Mouse (Mus musculus) layer of hippocampus, postnatal 10 days (tissue): Measurements from ENCODE around the gene Ptk7. TPM values are rescaled to one million over a fixed set of nuclear protein-coding genes. Genes with fewer than 3 reads are reported as not detected.

Source experiments
- DNase-seq, 2 experiments: peaks; one replicate each; pipeline ENCODE4 v3.0.0; 2021; ENCODE audit warnings: low spot score in 2 of 2
- long read RNA-seq: library from polyadenylated mRNA; stranded (forward); transcript quantifications from one replicate; pipeline ENCODE4 v2.0.0, GENCODE M21; 2023
- total RNA-seq, 2 experiments: library from RNA; stranded (reverse); gene quantifications; 2 replicates each; pipeline ENCODE4 v1.2.3; 2021

Ptk7 gene
- total RNA-seq, result 10 to 100 TPM; 16.4 to 18.9 TPM
- long read RNA-seq, full-length matches to known transcripts, result 4 of 7 reads
- long read RNA-seq, partial matches to known transcripts, result 2 of 7 reads
- long read RNA-seq, other reads (novel, unspliced or antisense), result 1 of 7 reads

DNA sequence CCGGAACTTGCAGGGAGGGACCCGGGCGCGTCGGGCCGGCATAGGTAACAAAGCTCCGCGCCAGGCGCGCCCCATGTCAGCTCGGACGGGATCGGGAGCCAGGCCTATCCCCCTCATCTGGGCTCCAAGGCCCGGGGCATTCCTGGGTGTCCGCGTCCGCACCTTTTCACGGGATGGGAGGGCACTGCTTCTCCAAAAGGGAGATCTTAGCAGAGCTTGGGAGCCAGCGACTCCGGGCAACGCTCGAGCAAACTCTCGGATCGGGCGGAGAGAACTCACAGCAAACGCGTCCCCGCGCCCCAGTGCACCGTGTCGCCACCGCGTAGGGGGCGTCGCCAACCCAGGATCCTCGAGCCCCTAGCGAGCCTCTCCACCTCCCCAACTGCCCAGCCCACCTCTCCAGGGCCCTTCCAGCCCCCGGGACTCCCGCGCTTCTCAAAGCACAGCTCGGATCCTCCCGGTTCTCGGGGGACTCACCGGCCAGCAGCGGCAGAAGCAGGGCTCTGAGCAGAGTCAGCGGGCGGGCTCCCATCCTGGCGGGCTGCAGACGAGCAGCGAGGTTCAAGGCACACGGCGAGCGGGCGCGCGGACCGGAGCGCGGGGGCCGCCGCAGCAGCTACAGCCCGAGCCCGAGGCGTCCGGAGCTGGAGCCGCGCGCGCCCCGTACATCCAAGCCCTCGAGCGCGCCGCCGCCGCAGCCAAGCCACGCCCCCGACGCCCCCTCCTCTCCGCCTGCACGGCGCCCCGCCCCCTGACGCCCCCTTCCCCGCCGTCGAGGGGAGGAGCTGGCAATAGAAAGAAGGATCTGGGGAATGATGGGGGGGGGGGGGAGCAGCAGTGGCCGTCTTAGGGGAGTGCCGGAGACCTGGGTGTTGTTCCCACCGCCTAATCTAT is at the start of gene Ptk7:
TSS of gene Ptk7 (minus strand) at position 714 of the 894 bp plus-strand sequence.
- DNase-seq, result peak; percentile 82 to 90

DNA sequence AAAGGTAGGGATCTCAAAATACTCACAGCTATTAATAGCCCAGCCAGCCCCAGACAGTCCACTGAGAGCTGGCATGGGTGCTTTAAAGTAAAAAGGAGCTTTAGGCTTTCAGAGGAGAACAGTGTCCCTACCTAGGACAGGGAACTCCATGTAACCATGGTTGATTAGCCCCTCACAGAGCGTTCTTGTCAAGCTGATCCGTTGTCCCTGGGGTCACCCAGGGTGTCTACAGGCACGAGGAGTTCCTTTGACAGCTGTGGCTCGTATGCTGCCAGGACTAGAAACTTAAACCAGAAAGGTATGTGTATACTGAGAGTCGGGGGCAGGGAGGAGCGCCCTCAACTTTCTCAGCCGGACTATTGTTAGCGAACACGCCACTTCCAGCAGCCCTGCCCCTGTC is 49.6 kb upstream of the Ptk7 start:
- no peak for DNase-seq

- no peak for DNase-seq
Observed at GRCm38 (mm10) chr17:46678416-46678815, 49.1 kb upstream of the Ptk7 start, which contains the start of gene Mea1. Mea1 (plus strand) TSS chr17:46678793.

DNA sequence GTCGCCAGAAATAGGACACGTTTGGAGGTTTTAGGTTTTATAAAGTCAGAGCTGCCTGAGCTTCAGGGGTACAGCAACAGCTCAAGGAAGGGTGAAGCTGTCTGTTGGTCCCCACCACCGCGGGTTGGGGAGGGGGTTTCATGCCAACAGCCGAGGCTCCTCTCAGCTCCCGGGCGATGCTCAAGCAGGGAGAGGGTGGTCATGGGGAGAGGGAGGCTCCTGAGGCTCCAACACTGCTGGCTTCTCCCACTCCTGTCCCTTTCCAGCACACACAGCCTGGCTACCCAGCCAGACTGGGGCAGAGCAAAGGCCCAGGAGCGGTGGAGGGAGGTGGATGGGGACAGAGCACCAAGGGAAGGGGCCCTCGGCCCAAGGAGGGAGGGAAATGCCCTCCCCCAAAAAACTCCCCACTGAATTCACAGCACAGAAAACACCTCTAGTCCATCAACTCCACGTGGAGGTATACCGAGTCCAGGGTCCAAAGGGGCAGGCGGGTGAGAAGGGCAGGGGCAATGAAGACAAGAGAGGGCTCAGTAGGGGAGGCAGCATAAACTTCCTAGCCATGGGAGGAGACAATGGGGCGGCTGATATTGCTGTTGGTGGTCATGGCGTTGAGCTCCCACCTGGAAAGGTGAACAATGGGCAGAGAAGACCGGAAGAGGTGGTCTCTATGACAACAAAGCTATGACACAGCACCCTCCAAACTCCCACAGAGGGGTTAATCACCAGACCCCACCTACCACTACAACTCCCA is 45.4 kb upstream of the Ptk7 start:
- no peak for DNase-seq

GRCm38 (mm10) chr17:46673850-46674529 is 44.7 kb upstream of the Ptk7 start, which contains the start of gene Rrp36:
Rrp36 (minus strand) TSS chr17:46674352.
- peak; percentile 89 to 92 for DNase-seq

- no peak for DNase-seq
Observed at GRCm38 (mm10) chr17:46669911-46670310, 40.6 kb upstream of the Ptk7 start.

- no peak for DNase-seq
Observed at GRCm38 (mm10) chr17:46667712-46668111, 38.4 kb upstream of the Ptk7 start.

- no peak for DNase-seq
Observed at GRCm38 (mm10) chr17:46662730-46663129, 33.4 kb upstream of the Ptk7 start.

DNA sequence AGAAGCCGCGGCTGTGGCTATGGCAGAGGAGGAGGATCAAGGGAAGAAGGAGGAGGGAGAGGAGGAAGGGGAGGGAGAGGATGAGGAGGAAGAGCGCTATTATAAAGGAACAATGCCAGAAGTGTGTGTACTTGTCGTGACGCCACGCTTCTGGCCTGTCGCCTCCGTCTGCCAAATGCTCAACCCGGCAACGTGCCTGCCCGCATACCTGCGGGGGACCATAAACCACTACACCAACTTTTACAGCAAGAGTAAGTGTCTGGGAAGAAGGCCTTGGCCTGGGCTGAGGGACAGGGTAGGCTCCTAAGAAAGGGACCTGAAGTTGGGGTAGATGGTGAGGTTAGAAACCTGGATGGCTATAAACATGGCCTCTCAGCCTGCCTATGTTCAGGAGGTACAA is 32.7 kb upstream of the Ptk7 start:
- no peak for DNase-seq

DNA sequence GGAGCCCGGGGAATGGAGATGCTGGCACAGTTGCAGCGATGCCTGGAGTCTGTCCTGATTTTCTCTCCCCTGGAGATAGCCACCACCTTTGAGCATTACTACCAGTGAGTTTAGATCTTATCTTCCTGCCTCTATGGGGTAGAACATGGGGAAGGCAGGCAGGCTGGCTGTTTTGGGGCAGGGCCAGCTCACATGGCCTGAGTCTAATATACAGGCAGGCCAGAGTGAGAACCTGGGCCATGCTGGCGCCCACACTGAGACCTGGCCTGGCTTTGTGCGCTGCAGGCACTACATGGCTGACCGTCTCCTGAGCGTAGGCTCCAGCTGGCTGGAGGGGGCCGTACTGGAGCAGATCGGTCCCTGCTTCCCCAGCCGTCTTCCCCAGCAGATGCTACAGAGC is 32.0 kb upstream of the Ptk7 start:
- DNase-seq, result no peak

DNA sequence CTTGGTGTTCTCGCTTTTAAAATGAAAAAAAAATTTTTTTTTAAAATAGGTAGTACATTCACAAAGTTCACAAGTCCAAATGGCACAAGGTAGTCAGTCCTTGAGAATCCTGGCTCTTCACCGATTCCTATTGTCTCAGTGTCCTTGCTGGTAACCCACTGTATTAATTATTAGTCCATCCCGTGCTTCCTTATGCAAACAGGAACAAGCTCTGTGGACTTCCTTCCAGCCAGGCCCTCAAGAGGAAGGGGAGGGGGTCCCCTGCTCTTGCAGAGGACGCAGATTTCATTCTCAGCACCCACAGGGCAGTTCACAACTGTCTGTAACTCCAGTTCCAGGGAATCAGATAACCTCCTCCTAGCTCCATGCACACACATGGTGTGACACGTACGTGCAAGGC is 26.8 kb upstream of the Ptk7 start:
- DNase-seq, result no peak

DNA sequence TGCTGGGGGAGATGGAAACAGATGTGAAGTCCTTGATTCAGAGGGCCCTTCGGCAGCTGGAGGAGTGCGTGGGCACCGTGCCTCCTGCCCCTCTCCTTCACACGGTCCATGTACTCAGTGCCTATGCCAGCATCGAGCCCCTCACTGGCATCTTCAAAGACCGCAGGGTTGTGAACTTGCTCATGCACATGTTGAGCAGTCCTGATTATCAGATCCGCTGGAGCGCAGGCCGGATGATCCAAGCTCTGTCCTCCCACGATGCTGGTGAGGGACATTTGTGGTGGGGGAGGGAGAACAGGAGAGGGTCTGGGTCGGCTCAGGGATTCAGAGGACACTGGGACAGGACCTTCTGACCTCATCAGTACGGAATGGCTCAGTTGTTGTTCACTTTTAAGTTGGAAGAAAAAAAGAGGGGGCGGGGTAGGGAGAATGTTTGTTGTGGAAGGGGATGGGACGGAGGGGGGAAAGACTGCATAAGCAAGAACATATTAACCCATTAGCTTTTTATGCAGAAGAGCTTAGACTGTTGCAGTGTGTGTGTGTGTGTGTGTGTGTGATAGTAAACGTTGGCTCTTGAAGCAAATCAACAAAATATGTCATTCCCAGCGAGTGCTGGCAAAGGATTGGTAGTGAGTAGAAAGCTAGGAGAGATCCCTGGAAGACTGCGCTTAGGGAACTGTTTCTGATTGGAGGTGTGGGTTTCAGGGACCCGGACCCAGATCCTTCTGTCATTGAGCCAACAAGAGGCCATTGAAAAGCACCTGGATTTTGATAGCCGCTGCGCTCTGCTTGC is 22.6 kb upstream of the Ptk7 start:
- no peak for DNase-seq

DNA sequence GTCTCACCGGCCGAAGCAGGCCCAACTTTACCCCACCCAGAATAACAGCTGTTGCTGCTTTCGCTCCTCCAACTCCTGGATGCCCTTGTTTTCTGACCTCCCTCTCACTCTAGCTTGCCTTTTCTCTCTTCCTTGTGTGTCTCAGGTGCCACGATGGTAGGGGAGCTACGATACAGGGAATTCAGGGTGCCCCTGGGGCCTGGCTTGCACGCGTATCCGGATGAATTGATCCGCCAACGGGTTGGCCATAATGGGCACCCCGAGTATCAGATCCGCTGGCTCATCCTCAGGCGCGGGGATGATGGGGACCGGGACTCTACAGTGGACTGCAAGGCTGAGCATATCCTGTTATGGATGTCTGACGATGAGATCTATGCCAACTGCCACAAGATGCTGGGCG is 22.0 kb upstream of the Ptk7 start:
- DNase-seq, result no peak

DNA sequence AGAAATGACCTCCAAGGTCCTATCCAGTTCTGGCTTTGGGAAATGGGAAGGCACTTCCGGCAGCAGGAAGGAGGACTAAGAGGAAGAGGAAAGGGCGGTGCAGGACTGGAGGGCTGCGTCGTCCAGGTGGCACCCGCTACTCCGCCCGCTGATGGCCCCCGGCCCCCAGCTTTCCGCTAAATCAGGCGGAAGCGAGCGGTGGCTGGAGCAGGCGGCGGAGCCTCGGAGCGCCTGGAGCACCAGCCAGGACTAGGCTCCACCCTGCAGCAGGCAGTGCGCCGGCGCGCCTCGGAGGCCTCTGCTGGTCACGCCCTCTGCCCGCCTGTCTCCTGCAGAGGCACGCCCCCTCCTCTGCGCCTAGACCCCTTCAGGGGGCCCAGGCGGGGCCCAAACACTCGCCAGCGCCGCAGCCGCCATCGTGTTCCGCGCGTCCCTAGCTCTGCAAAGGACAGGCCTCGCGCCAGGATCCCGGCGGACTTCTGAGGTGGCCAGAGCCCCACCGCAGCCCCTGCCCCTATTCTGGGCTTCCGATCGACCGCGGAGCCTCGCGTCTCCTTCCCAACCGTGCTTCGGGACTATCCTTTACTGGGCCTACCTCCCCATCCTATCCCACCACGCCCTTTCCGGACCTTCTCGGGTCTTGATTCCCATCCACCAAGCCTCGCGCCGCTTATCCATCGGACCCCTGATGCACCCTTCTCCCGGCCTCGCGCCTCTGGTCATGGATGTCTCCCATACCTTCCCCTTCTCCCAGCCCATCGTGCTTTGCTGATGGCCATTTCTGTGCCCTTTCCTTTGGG is 21.1 kb upstream of the Ptk7 start, which contains the start of gene Cul7:
TSS of gene Cul7 (plus strand) at position 106 of the 800 bp plus-strand sequence.
- DNase-seq, result peak; percentile 88 to 94

DNA sequence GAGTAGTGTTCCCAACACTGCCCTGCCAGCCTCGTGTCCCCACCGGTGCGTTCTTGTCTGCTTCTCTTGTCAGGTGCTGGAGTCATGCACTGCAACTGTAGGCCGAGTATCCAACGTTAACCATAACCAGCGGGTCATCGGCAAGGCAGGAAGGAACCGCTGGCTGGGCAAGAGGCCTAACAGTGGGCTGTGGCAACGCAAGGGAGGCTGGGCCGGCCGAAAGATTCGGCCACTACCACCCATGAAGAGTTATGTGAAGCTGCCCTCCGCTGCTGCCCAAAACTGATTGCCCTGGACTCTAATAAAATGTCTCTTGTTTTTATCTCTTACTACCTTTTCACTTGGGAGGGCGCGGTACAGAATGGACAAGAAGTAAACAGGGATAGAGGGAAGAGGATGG is 20.5 kb upstream of the Ptk7 start:
- peak in 1 of 2 experiments; percentile 37 for DNase-seq

DNA sequence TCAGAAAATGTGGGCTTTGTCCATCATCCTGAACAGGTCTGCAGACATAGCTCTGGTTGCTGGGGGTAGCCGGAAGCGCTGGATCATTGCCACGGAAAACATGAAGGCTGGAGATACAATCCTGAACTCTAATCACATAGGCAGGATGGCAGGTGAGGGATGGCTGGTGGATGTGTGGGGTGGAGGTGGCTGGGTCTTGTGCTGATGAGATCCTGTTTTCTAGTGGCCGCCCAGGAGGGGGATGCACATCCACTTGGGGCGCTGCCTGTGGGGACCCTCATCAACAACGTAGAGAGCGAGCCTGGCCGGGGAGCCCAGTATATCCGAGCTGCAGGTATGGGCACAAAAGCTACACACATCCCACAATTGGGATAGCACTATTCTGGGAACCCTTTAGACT is 19.1 kb upstream of the Ptk7 start:
- DNase-seq, result no peak

DNA sequence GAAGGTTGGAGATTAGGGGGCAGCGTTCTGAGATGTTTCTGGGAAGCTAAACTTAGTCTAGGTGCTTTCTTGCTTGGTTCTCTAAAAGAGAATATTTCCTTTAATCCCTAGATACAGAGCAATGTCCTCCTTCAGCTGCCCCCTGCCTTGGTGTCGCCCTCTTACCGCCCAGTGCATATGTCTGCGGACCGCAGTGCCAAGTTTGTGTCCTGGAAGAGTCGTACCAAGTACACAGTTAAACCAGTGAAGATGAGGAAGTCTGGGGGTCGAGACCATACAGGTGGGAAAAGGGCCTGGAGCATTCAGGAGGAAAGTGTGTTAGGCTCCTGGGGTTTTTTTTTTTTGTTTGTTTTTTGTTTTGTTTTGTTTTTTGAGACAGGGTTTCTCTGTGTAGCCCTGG is 18.0 kb upstream of the Ptk7 start:
- DNase-seq, result no peak

DNA sequence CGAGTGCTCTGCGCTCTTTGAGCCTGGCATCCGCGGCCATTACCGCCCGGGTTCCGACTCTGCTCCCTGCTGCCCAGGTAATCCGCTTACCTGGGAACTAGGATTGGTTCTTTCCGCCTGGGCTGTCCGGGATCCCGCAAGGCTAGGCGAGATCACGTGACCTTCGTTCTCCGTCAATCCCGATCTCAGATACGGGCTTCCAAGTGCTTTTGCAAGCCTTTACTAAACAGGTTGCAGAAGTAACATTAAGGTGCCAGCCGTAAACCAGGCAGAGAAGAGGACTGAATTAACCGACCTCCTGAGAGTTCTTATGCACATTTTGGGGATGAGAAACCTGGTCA is 17.0 kb upstream of the Ptk7 start:
- DNase-seq, result no peak

DNA sequence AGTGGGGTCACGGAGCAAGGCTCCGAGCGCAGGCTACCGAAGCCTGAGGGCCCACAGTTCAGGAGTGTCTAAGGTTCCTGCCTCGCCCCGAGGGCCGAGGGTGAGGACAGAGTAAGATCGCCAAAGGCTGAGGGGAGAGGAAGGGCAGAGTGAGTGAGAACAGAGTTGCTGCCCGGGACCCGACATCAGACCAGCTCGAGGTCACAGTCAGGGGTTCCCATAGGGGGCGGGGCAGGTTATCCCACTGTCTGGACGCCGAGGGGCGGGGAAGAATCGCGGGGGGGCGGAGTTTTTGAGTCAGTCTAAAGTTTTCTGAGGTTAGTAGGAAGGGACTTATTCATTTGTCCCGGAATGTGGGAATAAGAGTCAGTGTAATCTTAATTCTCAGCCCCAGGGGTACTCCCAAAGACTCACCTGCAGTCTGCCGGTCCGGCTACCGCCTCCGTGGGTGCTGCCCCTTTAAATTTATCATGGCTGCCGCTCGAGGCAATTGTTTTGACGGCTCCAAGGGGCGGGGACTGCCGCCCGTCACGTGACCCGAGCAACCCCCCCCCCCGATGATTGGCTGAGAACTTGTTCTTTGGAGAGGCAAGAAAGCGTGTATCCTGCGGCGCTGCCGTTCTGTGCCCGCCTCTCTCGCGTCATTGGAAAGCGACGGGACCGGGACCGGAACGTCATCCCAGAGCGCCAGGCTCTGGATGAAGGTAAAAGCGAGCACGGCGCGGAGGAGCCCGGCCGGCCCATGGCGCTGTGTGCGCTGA is 16.4 kb upstream of the Ptk7 start, which contains the start of the genes Klc4 and Mrpl2:
TSS of gene Klc4 (minus strand) at position 462 of the 761 bp plus-strand sequence.
TSS of gene Mrpl2 (plus strand) at position 669 of the 761 bp plus-strand sequence.
- DNase-seq, result peak; percentile 99 to 100
